In genomic region chr14:114612400-114612799, GRCm38 (mm10) we compare ENCODE assay signal across 25 mouse cellular contexts.
"Had no signal": no experiment of that assay in that cellular context is flagged by ENCODE, and none has a peak within 500 bp of the region (broad histone marks: within the 10 kb centered on the region; RNA-seq: fewer than 3 reads in every experiment).

No protein-coding gene starts in this region.

- H3K27ac ChIP-seq: embryonic facial prominence, embryonic 10.5 days; embryonic facial prominence, embryonic 12.5 days; embryonic facial prominence, embryonic 13.5 days; embryonic facial prominence, embryonic 15.5 days; forebrain, embryonic 10.5 days; forebrain, embryonic 12.5 days; forebrain, embryonic 13.5 days; forebrain, embryonic 15.5 days; heart, adult 2 months; heart, embryonic 10.5 days had no signal

- H3K9ac ChIP-seq: embryonic facial prominence, embryonic 12.5 days; embryonic facial prominence, embryonic 13.5 days; embryonic facial prominence, embryonic 15.5 days; forebrain, embryonic 12.5 days; forebrain, embryonic 13.5 days; forebrain, embryonic 15.5 days; forebrain, postnatal 0 days had no signal

- H3K9me3 ChIP-seq: embryonic facial prominence, embryonic 10.5 days; embryonic facial prominence, embryonic 12.5 days; embryonic facial prominence, embryonic 13.5 days; embryonic facial prominence, embryonic 15.5 days; forebrain, embryonic 10.5 days; forebrain, embryonic 12.5 days; forebrain, embryonic 13.5 days; forebrain, embryonic 15.5 days; heart, embryonic 10.5 days had no signal

- H3K4me1 ChIP-seq: embryonic facial prominence, embryonic 10.5 days; embryonic facial prominence, embryonic 12.5 days; embryonic facial prominence, embryonic 13.5 days; embryonic facial prominence, embryonic 15.5 days; forebrain, embryonic 10.5 days; forebrain, embryonic 12.5 days; forebrain, embryonic 13.5 days; forebrain, embryonic 15.5 days; heart, embryonic 10.5 days had no signal

- DNase-seq: cerebellum, adult 9-10 months; cerebellum, adult 9-11 months; cerebellum, postnatal 10 days; cerebellum, postnatal 14 days; cerebellum, postnatal 25 days; cerebellum, postnatal 36 days; embryo, embryonic 11 days; forebrain, postnatal 0 days; gastrocnemius, postnatal 10 days; gastrocnemius, postnatal 14 days; gastrocnemius, postnatal 25 days; gastrocnemius, postnatal 36 days; heart, adult 11 months; heart, adult 18-20 months; heart, adult 2 months had no signal

- H3K4me3 ChIP-seq: embryonic facial prominence, embryonic 10.5 days; embryonic facial prominence, embryonic 12.5 days; embryonic facial prominence, embryonic 13.5 days; embryonic facial prominence, embryonic 15.5 days; erythroblast, embryonic 14.5 days; forebrain, embryonic 10.5 days; forebrain, embryonic 12.5 days; forebrain, embryonic 13.5 days; forebrain, embryonic 15.5 days; heart, adult 2 months; heart, embryonic 10.5 days had no signal

- H3K36me3 ChIP-seq: embryonic facial prominence, embryonic 10.5 days; embryonic facial prominence, embryonic 12.5 days; embryonic facial prominence, embryonic 13.5 days; embryonic facial prominence, embryonic 15.5 days; forebrain, embryonic 10.5 days; forebrain, embryonic 12.5 days; forebrain, embryonic 15.5 days; heart, embryonic 10.5 days had no signal

- H3K27me3 ChIP-seq: embryonic facial prominence, embryonic 12.5 days; embryonic facial prominence, embryonic 13.5 days; embryonic facial prominence, embryonic 15.5 days; forebrain, embryonic 12.5 days; forebrain, embryonic 13.5 days; forebrain, embryonic 15.5 days had no signal
